Mouse (Mus musculus) thymus, adult 2 months (tissue): ENCODE measurements around the gene Urad. TPM values are rescaled to one million over a fixed set of nuclear protein-coding genes. Genes with fewer than 3 reads are reported as not detected.
A peak's percentile ranks its signal among the peaks of the same experiment; 100 is the strongest.

Source experiments
- DNase-seq: peaks from one replicate; pipeline ENCODE4 v3.0.0; 2021
- H3K27ac ChIP-seq: fragments of 200-500 bp; 2 replicates; pipeline ENCODE4 v1.5.1; 2012; ENCODE audit warnings: low read length, control low read depth; ENCODE audit not compliant: control insufficient read depth, insufficient read depth
- H3K27me3 ChIP-seq: fragments of 200-500 bp; 2 replicates; pipeline ENCODE4 v1.6.1; 2012; ENCODE audit warnings: mild to moderate bottlenecking, low read length, moderate library complexity, mixed read lengths; ENCODE audit not compliant: control insufficient read depth, insufficient read depth
- H3K36me3 ChIP-seq: fragments of 200-500 bp; 2 replicates; pipeline ENCODE4 v1.6.1; 2012; ENCODE audit warnings: mild to moderate bottlenecking, low read length, moderate library complexity; ENCODE audit not compliant: control insufficient read depth, insufficient read depth
- H3K4me1 ChIP-seq: fragments of 200-500 bp; replicated peaks from 2 replicates; pipeline ENCODE4 v1.6.1; 2012; ENCODE audit warnings: low read length; ENCODE audit not compliant: control insufficient read depth, insufficient read depth
- H3K4me3 ChIP-seq: fragments of 200-500 bp; 2 replicates; pipeline ENCODE4 v1.5.1; 2012; ENCODE audit warnings: mild to moderate bottlenecking, low read length, control low read depth, moderate library complexity; ENCODE audit not compliant: control insufficient read depth, insufficient read depth
- CTCF ChIP-seq: fragments of 200-500 bp; IDR thresholded peaks from 2 replicates; pipeline ENCODE4 v1.5.1; 2012; ENCODE audit warnings: mild to moderate bottlenecking, control low read depth, low read length, moderate library complexity, borderline replicate concordance; ENCODE audit not compliant: control insufficient read depth, poor library complexity, insufficient read depth; ENCODE audit errors: extremely low read depth
- POLR2A ChIP-seq: fragments of 200-500 bp; IDR thresholded peaks from 2 replicates; pipeline ENCODE4 v1.6.1; 2012; ENCODE audit warnings: mild to moderate bottlenecking, low read length, control low read depth, moderate library complexity; ENCODE audit not compliant: control insufficient read depth, poor library complexity, insufficient read depth; ENCODE audit errors: extremely low read depth
- WGBS: fragments of 180-500 bp; shearing (Covaris S2); methylation state at CpG from one replicate; pipeline ENCODE4 v1.1.7; 2018; 5-methylcytosine and 5-hydroxymethylcytosine counted together
- polyA plus RNA-seq: library from polyadenylated mRNA; depleted of rRNA; stranded (reverse); fragments of >200 nt; gene quantifications from 2 replicates; pipeline ENCODE4 v1.2.3, GENCODE M21; 2012

The Urad gene
- polyA plus RNA-seq, 1 experiment = 0.15 TPM

DNA sequence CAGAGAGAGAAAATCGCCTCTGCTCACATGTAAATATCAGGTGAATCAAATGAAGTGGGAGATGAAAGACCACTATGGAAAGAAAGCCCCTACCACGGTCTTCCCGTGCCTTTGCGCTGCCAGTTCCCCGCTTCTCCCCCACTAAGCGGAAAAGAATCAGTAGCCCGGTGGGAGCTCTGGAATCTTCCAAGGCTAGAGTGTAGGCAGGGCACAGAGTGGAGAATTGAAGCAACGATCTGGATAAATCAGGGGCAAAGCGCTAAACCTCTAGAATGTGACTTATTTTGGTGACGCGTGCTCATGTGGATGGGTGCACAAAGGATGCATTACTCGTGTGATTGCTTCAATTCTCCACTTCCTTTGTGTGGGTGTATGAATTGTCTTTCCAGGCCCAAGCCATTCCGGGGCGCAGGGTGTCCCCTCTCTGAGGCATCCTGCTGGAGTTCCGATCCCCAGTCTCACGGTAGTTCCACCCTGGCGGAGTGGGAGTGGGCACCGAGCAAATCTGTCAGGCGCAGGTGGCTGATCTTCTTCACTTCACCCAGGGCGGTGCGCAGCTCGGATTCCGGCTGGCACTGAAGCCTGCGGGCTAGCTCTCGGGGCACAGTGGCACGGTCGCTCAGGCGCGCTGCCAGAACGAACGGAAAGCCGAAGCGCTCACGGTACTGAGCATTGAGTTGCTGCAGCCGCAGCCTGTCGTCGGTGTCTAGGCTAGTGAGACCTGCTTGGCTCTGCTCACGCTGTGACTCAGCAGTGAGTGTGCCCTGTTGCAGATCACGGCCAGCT, 7.4 kb downstream of the Urad start:
- H3K36me3 ChIP-seq = no peaks in the 10 kb centered on the region
- DNase-seq = no peak
- no peak overlapping the region for H3K27ac ChIP-seq
- WGBS = 4% methylated on average over 39 of the region's 39 CpGs
- no peak for TF ChIP-seq CTCF
- TF ChIP-seq POLR2A = no peak
- H3K4me3 ChIP-seq = no peak overlapping the region
- peaks cover 41% of the 10 kb centered on the region for H3K27me3 ChIP-seq
- H3K4me1 ChIP-seq = 0 out of 2 replicates have a peak, but pooled peaks cover 10% of the 10 kb centered on the region

DNA sequence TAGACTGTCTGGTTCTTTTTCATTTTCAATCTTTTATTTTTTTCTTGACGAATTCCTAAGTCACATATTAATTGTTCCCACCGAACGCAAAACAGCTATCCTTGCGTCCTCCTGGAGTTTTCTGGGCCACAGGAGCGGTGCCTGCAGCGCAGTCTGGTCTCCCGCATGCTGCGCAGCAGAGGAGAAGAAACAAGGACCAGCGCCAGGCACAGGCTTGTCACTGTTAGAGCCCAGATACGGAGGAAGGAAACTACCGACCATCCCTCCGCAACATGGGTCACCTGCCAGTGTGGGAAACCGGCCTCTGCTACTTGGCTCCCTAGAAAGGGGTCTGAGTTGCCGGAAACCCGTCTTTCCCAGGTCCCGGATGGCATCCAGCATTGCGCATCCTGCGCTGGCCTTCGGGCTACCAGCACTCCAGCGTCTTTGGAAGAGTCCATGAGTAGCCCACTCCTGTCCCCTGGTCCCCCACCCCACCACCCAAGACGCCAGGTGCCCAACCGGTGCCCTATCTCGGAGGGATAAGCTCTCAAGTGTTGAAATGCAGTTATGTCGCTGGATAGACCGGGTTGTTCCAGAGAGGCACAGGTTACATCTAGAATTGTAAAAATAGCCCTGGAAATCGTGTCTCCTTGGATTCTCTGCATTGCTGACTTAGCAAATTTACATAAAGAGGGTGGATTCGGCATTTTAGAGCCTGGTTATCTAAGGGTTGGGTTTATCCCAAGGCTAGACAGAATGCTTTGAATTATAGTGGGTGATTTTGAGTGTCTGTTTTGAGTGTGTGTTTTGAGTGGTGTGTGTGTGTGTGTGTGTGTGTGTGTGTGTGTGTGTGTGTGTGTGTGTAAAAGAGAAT, 9.2 kb downstream of the Urad start:
- peaks cover 39% of the 10 kb centered on the region for H3K27me3 ChIP-seq

DNA sequence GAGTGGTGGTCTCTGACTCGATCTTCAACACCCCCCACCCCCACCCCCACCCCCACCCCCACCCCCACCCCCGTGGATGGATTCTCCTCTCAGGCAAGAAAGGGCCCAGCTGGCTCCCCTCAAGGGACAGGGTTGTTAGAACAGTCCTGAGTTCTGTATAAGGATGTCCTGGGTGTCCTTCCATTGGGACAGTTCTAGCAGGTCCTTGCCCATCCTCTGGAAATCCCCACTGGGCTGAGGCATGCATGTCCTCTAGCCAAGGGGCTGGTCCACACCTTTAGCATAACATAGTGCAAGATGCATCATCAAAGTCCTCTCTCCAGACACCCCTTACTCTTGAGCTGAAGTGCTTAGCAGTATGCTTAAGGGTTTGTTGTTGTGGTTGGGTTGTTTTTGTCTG, 12.5 kb downstream of the Urad start:
- TF ChIP-seq CTCF (no peak), POLR2A (no peak)
- Histone ChIP-seq H3K27me3 (peaks cover 43% of the 10 kb centered on the region), H3K36me3 (no peaks in the 10 kb centered on the region), H3K4me3 (no peak overlapping the region), H3K27ac (no peak overlapping the region), H3K4me1 (no peaks in the 10 kb centered on the region)
- WGBS = 3% methylated on average over 2 of the region's 2 CpGs
- DNase-seq = no peak

More for the DNA sequence above, 9.2 kb downstream of the Urad start:
- DNase-seq = no peak
- H3K4me3 ChIP-seq = no peak overlapping the region
- no peaks in the 10 kb centered on the region for H3K36me3 ChIP-seq
- 11% methylated on average over 27 of the region's 27 CpGs for WGBS
- no peak overlapping the region for H3K27ac ChIP-seq
- H3K4me1 ChIP-seq = 0 out of 2 replicates have a peak, but pooled peaks cover 10% of the 10 kb centered on the region
- no peak for TF ChIP-seq POLR2A
- TF ChIP-seq CTCF = no peak

DNA sequence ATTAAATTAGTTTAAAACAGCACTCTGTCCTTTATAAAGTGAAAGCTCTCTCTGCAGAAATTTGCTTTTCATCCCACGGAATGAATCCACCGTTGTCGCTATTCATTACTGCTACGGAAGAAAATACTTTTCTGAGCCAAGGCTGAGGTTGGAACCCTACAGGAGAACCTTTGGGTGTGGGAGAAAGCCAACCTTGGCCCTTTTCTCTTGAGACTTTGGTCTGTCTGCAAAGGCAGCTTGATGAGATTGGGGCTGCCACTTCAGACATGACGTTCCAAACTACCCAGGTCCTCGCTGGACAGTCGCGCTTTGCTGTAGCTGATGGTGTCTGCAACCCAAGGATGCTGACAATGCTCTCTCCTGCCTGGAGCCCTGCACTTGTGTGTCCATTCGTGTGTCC, 13.8 kb downstream of the Urad start:
- WGBS = 27% methylated on average over 9 of the region's 9 CpGs
- no peak overlapping the region for H3K4me3 ChIP-seq
- H3K27me3 ChIP-seq = peaks cover 38% of the 10 kb centered on the region

DNA sequence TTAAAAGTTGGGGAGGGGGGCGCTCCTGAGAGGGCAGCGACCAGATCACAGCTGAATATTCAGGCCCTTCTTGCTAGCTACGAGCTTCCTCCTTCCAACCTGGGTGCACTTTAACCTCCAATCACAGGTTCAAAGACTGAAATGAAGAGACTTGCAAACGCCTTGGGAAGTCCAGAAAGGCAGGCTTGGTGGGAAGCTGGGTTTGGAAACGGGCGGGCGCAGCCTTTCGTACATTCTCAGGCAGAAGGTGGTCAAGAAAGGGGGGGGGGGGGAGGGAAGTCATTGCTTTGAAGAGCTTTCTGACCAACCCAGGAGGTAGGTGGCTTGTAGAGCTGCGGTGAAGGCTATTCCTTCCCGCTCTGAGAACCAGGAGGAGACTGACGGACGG, 14.8 kb downstream of the Urad start:
- H3K4me1 ChIP-seq = no peaks in the 10 kb centered on the region
- H3K4me3 ChIP-seq = no peak overlapping the region
- WGBS = 16% methylated on average over 12 of the region's 12 CpGs
- DNase-seq = no peak
- peaks cover 36% of the 10 kb centered on the region for H3K27me3 ChIP-seq
- H3K36me3 ChIP-seq = no peaks in the 10 kb centered on the region
- TF ChIP-seq POLR2A (no peak), CTCF (no peak)
- H3K27ac ChIP-seq = no peak overlapping the region

More for the DNA sequence above, 13.8 kb downstream of the Urad start:
- no peak overlapping the region for H3K27ac ChIP-seq
- TF ChIP-seq CTCF (no peak), POLR2A (no peak)
- H3K4me1 ChIP-seq = no peaks in the 10 kb centered on the region
- DNase-seq = no peak
- H3K36me3 ChIP-seq = no peaks in the 10 kb centered on the region

DNA sequence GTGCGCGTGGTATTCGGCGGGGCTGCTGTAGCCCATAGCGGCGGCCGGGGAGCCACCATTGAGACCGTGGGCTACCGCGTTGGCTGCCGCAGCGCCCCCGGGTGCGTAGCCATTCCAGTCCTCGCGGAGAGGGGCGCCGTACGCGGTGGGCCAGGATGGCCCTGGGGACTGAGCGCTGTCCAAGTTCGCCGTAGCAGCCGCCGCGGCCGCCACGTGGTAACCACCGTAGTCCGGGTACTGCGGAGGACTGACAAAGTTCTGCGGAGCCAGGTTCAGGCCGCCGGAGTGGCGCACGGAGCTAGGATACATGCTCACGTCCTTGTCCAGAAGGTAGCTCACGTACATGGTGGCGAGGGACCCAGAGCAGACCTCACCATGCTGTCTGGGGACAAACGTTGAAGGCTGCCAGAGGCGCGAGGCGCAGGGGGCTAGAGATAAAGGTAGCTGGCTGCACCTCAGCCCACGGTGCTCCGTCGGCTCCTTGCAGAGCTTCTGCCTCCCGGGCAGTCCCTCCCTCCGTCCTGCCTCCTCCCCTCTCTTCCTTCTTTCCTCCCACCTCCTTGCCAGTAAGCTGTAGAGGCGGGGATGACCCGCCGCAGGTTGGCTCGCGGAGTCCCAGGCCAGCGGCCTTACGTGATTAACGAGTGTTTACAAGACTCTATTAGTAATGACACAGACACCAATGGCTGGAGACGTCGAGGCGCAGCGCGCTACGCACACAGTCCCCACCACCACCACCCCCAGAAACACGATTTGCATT, 15.4 kb downstream of the Urad start, which contains the start of gene Cdx2:
Gene Cdx2 (minus strand): TSS at position 633 of the 760 bp plus-strand sequence.
- no peaks in the 10 kb centered on the region for H3K36me3 ChIP-seq
- no peaks in the 10 kb centered on the region for H3K4me1 ChIP-seq
- TF ChIP-seq POLR2A (0 out of 2 replicates have a peak, but pooled peaks have one; percentile 23), CTCF (no peak)
- no peak within 1 kb of the TSS for H3K27ac ChIP-seq
- 4% methylated on average over 59 of the region's 63 CpGs for WGBS
- no peak for DNase-seq
- H3K27me3 ChIP-seq = peaks cover 34% of the 10 kb centered on the region
- no peak within 1 kb of the TSS for H3K4me3 ChIP-seq
